Mouse (Mus musculus): ENCODE results near the gene Hist1h3b. TPM values are rescaled to one million over a fixed set of nuclear protein-coding genes. Genes with fewer than 3 reads are reported as not detected.
A peak's percentile ranks its signal among the peaks of the same experiment; 100 is the strongest.
"Not testable (repeated sequence)": the region's sequence is repeated elsewhere in the genome, so short reads cannot be mapped to it uniquely, and the experiment has no call there.

The Hist1h3b gene
- polyA plus RNA-seq, 1 experiment = 1.3 TPM

DNA sequence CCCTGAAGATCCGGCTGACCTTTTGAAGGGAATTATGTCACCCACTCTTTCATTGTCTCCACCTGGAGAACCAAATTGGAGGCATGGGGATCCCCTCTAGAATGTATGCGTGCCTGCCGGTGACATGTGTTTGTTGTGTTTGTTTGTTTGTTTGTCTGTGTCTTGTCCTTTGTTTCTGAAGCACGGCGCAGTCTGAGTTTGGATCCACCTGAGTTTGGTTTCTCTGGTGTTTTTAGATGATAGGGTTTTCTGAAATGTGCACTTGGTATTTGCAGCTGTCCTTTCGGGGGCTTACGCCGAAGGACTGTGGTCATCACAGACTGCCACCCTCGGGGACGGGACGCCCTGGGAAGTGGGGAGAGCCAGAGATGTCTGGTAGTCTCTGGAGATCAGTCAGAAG, 34.9 kb upstream of the Hist1h3b start:
- no peak overlapping the region for H3ac ChIP-seq (ENCODE audit: control insufficient read depth, insufficient read length)

DNA sequence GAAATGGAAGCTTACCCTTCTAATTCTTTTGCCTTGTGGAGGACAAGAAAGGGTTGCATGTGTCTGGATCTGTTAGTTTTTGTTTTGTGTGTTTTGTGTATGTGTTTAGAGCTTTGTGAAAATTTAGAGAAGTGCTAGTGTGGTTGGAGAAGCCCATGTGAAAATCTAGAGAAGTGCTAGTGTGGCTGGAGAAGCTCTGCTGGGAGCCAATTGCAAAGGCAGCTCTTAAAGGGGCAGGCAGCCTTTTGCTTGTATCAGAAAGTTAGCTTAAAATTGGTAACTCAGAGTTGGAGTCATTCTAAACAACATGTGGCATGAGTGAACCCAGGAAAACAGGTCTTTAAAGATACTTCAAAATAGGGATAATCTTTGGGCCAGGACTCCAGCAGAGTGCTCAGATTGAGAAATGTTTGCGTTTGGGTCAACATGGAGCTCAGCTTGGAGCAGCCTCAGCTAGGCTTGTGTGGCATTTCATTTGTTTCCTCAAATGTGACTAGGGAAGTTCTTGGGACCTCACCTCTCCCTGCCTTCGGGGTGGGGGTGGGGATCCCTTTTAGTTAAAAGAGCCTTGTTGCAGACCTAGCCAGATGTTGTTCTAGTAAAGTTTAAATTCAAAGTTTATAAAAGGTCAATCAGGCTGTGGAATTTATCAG, 34.3 kb upstream of the Hist1h3b start:
- not testable (repeated sequence) for H3K79me2 ChIP-seq (ENCODE audit: control insufficient read depth, insufficient read depth); H3K36me3 ChIP-seq (ENCODE audit: control insufficient read depth, insufficient read depth); H3K27me3 ChIP-seq (ENCODE audit: control insufficient read depth, insufficient read depth, insufficient read length); H3K4me3 ChIP-seq; H3ac ChIP-seq (ENCODE audit: control insufficient read depth, insufficient read length)
- H3K4me2 ChIP-seq (ENCODE audit: low read depth) = peak overlapping the region; percentile 24

More for the DNA sequence above, 34.9 kb upstream of the Hist1h3b start:
- H3K79me2 ChIP-seq (ENCODE audit: control insufficient read depth, insufficient read depth) = no peaks in the 10 kb centered on the region
- peak overlapping the region; percentile 24 for H3K4me2 ChIP-seq (ENCODE audit: low read depth)
- TF ChIP-seq USF1 (IDR thresholded peaks at IDR 0.05; ENCODE audit: low read depth) (no peak), POLR2AphosphoS2 (IDR thresholded peaks at IDR 0.05; ENCODE audit: insufficient read length, low read depth) (no peak), SRF (IDR thresholded peaks at IDR 0.05; ENCODE audit: control insufficient read depth, insufficient read length, low read depth) (no peak), MYOG (IDR thresholded peaks at IDR 0.05; ENCODE audit: control insufficient read depth in 1 of 3, insufficient read depth in 1 of 3, insufficient read length in 2 of 3, low read depth in 2 of 3) (peak in 1 of 3 experiments; percentile 27), E2F4 (IDR thresholded peaks at IDR 0.05; ENCODE audit: insufficient read depth) (no peak), REST (IDR thresholded peaks at IDR 0.05; ENCODE audit: insufficient read depth, insufficient read length) (no peak), TCF3 (IDR thresholded peaks at IDR 0.05; ENCODE audit: insufficient read length, low read depth) (no peak)
- H3K36me3 ChIP-seq (ENCODE audit: control insufficient read depth, insufficient read depth) = no peaks in the 10 kb centered on the region
- H3K27me3 ChIP-seq (ENCODE audit: control insufficient read depth, insufficient read depth, insufficient read length) = no peaks in the 10 kb centered on the region
- no peak overlapping the region for H3K4me3 ChIP-seq

DNA sequence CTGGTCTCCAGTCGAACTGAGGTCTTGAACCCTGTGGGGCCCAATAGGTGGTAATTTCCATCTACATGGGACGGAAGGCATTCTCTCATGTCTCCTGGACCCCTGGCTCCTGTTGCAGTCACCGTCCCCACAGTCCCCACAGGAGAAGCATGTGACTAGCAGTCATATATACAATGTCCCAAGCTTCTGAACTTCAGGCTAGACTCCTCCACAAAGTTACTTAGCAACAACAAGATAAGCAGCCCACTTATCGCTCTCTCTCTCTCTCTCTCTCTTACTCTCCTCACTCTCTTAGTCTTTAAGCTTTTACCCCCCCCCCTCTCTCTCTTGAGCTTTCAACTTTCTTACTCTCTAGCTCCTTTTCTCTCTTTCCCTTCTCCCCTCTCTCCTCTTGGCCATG, 27.8 kb upstream of the Hist1h3b start:
- no peaks in the 10 kb centered on the region for H3K36me3 ChIP-seq (ENCODE audit: control insufficient read depth, insufficient read depth)
- TF ChIP-seq POLR2A (IDR thresholded peaks at IDR 0.05; ENCODE audit: insufficient read length, low read depth) (no peak), USF1 (IDR thresholded peaks at IDR 0.05; ENCODE audit: low read depth) (no peak), SRF (IDR thresholded peaks at IDR 0.05; ENCODE audit: control insufficient read depth, insufficient read length, low read depth) (no peak), POLR2AphosphoS2 (IDR thresholded peaks at IDR 0.05; ENCODE audit: insufficient read length, low read depth) (no peak), MYOG (IDR thresholded peaks at IDR 0.05; ENCODE audit: control insufficient read depth in 1 of 3, insufficient read depth in 1 of 3, insufficient read length in 2 of 3, low read depth in 2 of 3) (no peak), REST (IDR thresholded peaks at IDR 0.05; ENCODE audit: insufficient read depth, insufficient read length) (no peak), MAX (IDR thresholded peaks at IDR 0.05; ENCODE audit: low read depth) (no peak), CEBPB (IDR thresholded peaks at IDR 0.05; ENCODE audit: insufficient read depth, poor library complexity, severe bottlenecking) (no peak), TCF12 (IDR thresholded peaks at IDR 0.05; ENCODE audit: insufficient read depth, poor library complexity, severe bottlenecking) (no peak), MYOD1 (IDR thresholded peaks at IDR 0.05; ENCODE audit: control insufficient read depth in 1 of 3, insufficient read length in 2 of 3, low read depth in 2 of 3) (no peak), E2F4 (IDR thresholded peaks at IDR 0.05; ENCODE audit: insufficient read depth) (no peak), TCF3 (IDR thresholded peaks at IDR 0.05; ENCODE audit: insufficient read length, low read depth) (no peak)
- no peak overlapping the region for H3K4me3 ChIP-seq
- no peaks in the 10 kb centered on the region for H3K27me3 ChIP-seq (ENCODE audit: control insufficient read depth, insufficient read depth, insufficient read length)
- no peaks in the 10 kb centered on the region for H3K79me2 ChIP-seq (ENCODE audit: control insufficient read depth, insufficient read depth)
- no peak overlapping the region for H3K4me2 ChIP-seq (ENCODE audit: low read depth)
- H3ac ChIP-seq (ENCODE audit: control insufficient read depth, insufficient read length) = no peak overlapping the region

DNA sequence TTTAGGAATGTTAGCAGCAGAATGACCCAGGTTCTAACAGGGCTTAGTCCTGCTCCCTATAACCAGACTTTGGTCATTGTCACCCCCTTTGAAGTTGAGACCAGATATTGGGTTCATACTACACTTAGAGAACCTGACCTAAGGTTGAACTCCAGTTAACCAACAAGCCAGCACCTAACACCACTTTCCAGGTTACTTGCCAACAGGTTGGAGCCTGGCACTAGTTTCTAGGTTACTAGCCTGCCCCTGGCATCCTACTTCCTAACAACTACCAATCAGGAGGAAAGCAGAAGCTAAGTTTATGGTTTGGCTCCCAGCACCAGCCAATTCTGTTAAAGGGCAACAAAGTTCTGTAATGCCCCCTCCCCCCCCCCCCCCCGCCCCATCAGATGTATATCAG, 26.9 kb upstream of the Hist1h3b start:
- H3ac ChIP-seq (ENCODE audit: control insufficient read depth, insufficient read length) = no peak overlapping the region
- no peak overlapping the region for H3K4me3 ChIP-seq
- H3K79me2 ChIP-seq (ENCODE audit: control insufficient read depth, insufficient read depth) = no peaks in the 10 kb centered on the region
- H3K27me3 ChIP-seq (ENCODE audit: control insufficient read depth, insufficient read depth, insufficient read length) = no peaks in the 10 kb centered on the region
- TF ChIP-seq REST (IDR thresholded peaks at IDR 0.05; ENCODE audit: insufficient read depth, insufficient read length) (no peak), CEBPB (IDR thresholded peaks at IDR 0.05; ENCODE audit: insufficient read depth, poor library complexity, severe bottlenecking) (no peak), TCF3 (IDR thresholded peaks at IDR 0.05; ENCODE audit: insufficient read length, low read depth) (no peak), MAX (IDR thresholded peaks at IDR 0.05; ENCODE audit: low read depth) (no peak), USF1 (IDR thresholded peaks at IDR 0.05; ENCODE audit: low read depth) (no peak), MYOD1 (IDR thresholded peaks at IDR 0.05; ENCODE audit: control insufficient read depth in 1 of 3, insufficient read length in 2 of 3, low read depth in 2 of 3) (no peak), TCF12 (IDR thresholded peaks at IDR 0.05; ENCODE audit: insufficient read depth, poor library complexity, severe bottlenecking) (no peak)
- no peak overlapping the region for H3K4me2 ChIP-seq (ENCODE audit: low read depth)
- no peaks in the 10 kb centered on the region for H3K36me3 ChIP-seq (ENCODE audit: control insufficient read depth, insufficient read depth)

DNA sequence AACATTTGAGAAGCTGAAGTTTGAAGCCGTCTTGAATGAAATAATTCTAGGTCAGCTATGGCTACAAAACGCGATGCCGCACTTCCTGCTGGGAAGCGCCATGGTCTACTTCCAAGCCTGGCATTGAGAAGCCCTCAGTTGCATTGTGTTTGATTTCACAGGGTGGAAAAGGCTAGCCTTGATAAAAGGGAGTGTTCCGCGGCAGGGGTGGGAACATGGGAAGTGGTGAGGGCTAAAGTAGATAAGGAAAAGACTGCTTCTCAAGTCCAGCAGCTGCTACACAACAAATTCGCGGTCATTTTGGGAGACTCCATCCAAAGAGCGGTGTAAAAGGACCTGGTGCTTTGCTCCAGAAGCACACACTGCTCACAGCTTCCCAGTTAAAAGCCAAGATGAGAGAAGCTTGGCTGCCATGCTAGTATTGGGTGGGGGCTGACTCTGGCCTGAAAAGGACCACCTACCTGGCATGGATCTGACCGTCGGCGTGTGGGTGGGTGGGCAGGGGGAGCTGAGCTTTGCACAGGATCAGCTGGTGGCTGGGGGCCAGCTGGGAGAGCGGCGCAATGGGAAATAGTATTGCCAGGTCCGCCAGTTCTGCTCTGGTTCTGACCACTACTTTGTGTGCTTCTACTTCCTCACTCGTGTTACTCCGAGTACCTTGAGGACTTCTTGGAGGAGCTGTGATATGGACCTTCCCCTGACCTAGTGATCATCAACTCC, 23.4 kb upstream of the Hist1h3b start:
- TF ChIP-seq E2F4 (IDR thresholded peaks at IDR 0.05; ENCODE audit: insufficient read depth) = no peak
- Histone ChIP-seq H3K4me3 (no peak overlapping the region), H3K4me2 (ENCODE audit: low read depth) (no peak overlapping the region), H3ac (ENCODE audit: control insufficient read depth, insufficient read length) (no peak overlapping the region), H3K79me2 (ENCODE audit: control insufficient read depth, insufficient read depth) (no peaks in the 10 kb centered on the region), H3K27me3 (ENCODE audit: control insufficient read depth, insufficient read depth, insufficient read length) (no peaks in the 10 kb centered on the region), H3K36me3 (ENCODE audit: control insufficient read depth, insufficient read depth) (no peaks in the 10 kb centered on the region)

All from myocyte (in vitro differentiated cells).